Mouse (Mus musculus): ENCODE results near the gene D130043K22Rik.

DNA sequence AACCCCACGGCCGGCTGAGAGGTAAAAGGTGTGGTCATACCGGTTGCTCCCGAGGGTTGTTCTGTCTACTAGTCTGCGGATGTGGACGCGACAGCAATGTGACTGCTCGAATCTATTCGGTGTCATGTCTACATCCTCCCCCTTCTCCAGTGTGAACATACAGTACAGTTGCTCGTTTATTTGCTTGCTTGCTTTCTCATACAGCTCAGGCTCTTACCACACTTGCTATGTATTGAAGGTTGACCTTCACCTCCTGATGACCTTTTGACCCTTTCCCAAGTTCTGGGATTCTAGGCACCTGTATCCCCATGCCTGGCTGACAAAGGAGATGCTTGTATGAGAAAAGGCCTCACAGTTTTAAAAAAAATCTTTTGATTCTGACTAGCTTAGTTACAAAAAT, 22.9 kb downstream of the D130043K22Rik start:
- TF ChIP-seq GATA1 (IDR thresholded peaks at IDR 0.05; ENCODE audit: borderline replicate concordance, low read length) (no peak), FLI1 (IDR thresholded peaks at IDR 0.05; ENCODE audit: low read length) (no peak)

Measured in megakaryocyte, embryonic 14.5 days (primary cell).